Comparison of ENCODE assay signal across 10 mouse cellular contexts in the genomic region with DNA sequence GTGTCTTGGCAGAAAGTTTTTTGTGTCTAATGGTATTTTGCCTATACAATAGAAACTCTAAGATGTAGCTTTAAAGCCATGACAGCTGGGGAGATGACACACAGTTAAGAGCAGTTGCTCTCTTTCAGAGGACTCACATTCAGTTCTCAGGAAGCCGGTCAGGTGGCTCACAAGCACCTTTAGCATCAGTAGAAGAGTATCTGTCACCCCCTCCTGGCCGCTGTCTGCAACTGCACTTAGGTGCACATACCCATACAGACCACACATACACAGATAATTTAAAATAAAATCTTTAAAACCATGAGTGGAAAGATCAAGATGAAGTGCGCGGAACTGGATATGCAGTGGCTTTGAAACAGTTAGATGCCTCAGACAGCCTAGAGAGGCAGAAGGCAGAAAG.
DNase-seq lines count a peak whose midpoint lies in the region; ATAC-seq and TF ChIP-seq lines count a peak whose summit lies in the region.
"Had no signal": no experiment of that assay in that cellular context is flagged by ENCODE, and none has a peak within 500 bp of the region (broad histone marks: within the 10 kb centered on the region; RNA-seq: fewer than 3 reads in every experiment).

No protein-coding gene starts in this region.

- DNase-seq in embryo, embryonic 10 days (ENCODE audit: low spot score) = peak; percentile 12
- no peak for DNase-seq in embryo, embryonic 9.5 days (ENCODE audit: extremely low spot score)
- DNase-seq in liver, embryonic 14.5 days (ENCODE audit: low read depth in 3 of 3, low spot score in 3 of 3) = no peak
- no peak for DNase-seq in liver, embryonic 11.5 days (ENCODE audit: low spot score)
- peak; percentile 16 to 25 for DNase-seq in kidney, postnatal 4 days
- DNase-seq in frontal cortex, postnatal 25 days (ENCODE audit: low spot score in 2 of 2) = no peak
- no peak for DNase-seq in frontal cortex, postnatal 10 days (ENCODE audit: low spot score in 2 of 2)

- no peaks in the 10 kb centered on the region for H3K36me3 ChIP-seq in liver, embryonic 14.5 days (replicated peaks; ENCODE audit: control insufficient read depth, insufficient read depth, low read depth)
- no peaks in the 10 kb centered on the region for H3K36me3 ChIP-seq in liver, embryonic 11.5 days (ENCODE audit: control insufficient read depth, insufficient read depth, low read length)
- H3K36me3 ChIP-seq in ES-Bruce4 (ENCODE audit: control insufficient read depth, insufficient read depth, low read length, poor library complexity, severe bottlenecking) = no peaks in the 10 kb centered on the region
- H3K36me3 ChIP-seq: embryonic facial prominence, embryonic 13.5 days; limb, embryonic 15.5 days had no signal

- no peaks in the 10 kb centered on the region for H3K27me3 ChIP-seq in liver, embryonic 14.5 days (ENCODE audit: control insufficient read depth, insufficient read depth, low read length)
- no peaks in the 10 kb centered on the region for H3K27me3 ChIP-seq in liver, embryonic 11.5 days (replicated peaks; ENCODE audit: control insufficient read depth, insufficient read depth, low read length)
- no peaks in the 10 kb centered on the region for H3K27me3 ChIP-seq in ES-Bruce4 (ENCODE audit: control insufficient read depth, insufficient read depth, low read length, poor library complexity, severe bottlenecking)
- H3K27me3 ChIP-seq: embryonic facial prominence, embryonic 13.5 days; limb, embryonic 15.5 days had no signal

- peak; percentile 44 for TF ChIP-seq CTCF in liver, embryonic 14.5 days (IDR thresholded peaks at IDR 0.05; ENCODE audit: low read depth)
- TF ChIP-seq CTCF in ES-Bruce4 (IDR thresholded peaks at IDR 0.05; ENCODE audit: low read depth, low read length) = peak; percentile 50

- ATAC-seq in liver, embryonic 14.5 days (ENCODE audit: insufficient read depth) = no peak
- no peak for ATAC-seq in liver, embryonic 11.5 days (replicated peaks; ENCODE audit: low FRiP score)

- H3K4me3 ChIP-seq in liver, embryonic 14.5 days (ENCODE audit: insufficient read depth in 1 of 2, low read depth in 2 of 2, low read length in 2 of 2) = no peak overlapping the region
- H3K4me3 ChIP-seq in liver, embryonic 11.5 days (ENCODE audit: low read depth, low read length) = no peak overlapping the region
- no peak overlapping the region for H3K4me3 ChIP-seq in ES-Bruce4 (ENCODE audit: low read depth, low read length)
- H3K4me3 ChIP-seq: embryonic facial prominence, embryonic 13.5 days; limb, embryonic 15.5 days had no signal

- H3K4me1 ChIP-seq in liver, embryonic 14.5 days (replicated peaks; ENCODE audit: control insufficient read depth in 2 of 2, insufficient read depth in 2 of 2, low read length in 1 of 2) = no peaks in the 10 kb centered on the region
- H3K4me1 ChIP-seq in liver, embryonic 11.5 days (replicated peaks; ENCODE audit: control insufficient read depth, insufficient read depth, low read length) = no peaks in the 10 kb centered on the region
- no peaks in the 10 kb centered on the region for H3K4me1 ChIP-seq in ES-Bruce4 (ENCODE audit: control insufficient read depth, insufficient read depth, low read length)
- H3K4me1 ChIP-seq: embryonic facial prominence, embryonic 13.5 days; limb, embryonic 15.5 days had no signal

- no peak overlapping the region for H3K4me2 ChIP-seq in liver, embryonic 14.5 days (ENCODE audit: low read depth)
- no peak overlapping the region for H3K4me2 ChIP-seq in liver, embryonic 11.5 days
- H3K4me2 ChIP-seq: embryonic facial prominence, embryonic 13.5 days; limb, embryonic 15.5 days had no signal

- TF ChIP-seq POLR2A in ES-Bruce4 (IDR thresholded peaks at IDR 0.05; ENCODE audit: insufficient read depth, low read length) = no peak

- H3K9ac ChIP-seq in liver, embryonic 14.5 days (replicated peaks) = no peak overlapping the region
- H3K9ac ChIP-seq in liver, embryonic 11.5 days (ENCODE audit: low read depth, low read length) = no peak overlapping the region
- no peak overlapping the region for H3K9ac ChIP-seq in ES-Bruce4 (ENCODE audit: low read depth, poor library complexity, severe bottlenecking)
- H3K9ac ChIP-seq: embryonic facial prominence, embryonic 13.5 days; limb, embryonic 15.5 days had no signal

- 59% methylated on average over 4 of the region's 4 CpGs for WGBS in liver, embryonic 14.5 days (ENCODE audit: insufficient replicate concordance)
- 70% methylated on average over 4 of the region's 4 CpGs for WGBS in liver, embryonic 11.5 days

- no peaks in the 10 kb centered on the region for H3K9me3 ChIP-seq in liver, embryonic 14.5 days (ENCODE audit: control insufficient read depth, low read length)
- no peaks in the 10 kb centered on the region for H3K9me3 ChIP-seq in liver, embryonic 11.5 days (ENCODE audit: control insufficient read depth, low read length)
- no peaks in the 10 kb centered on the region for H3K9me3 ChIP-seq in ES-Bruce4 (replicated peaks; ENCODE audit: control insufficient read depth, insufficient read depth, low read length, poor library complexity, severe bottlenecking)
- H3K9me3 ChIP-seq: embryonic facial prominence, embryonic 13.5 days; limb, embryonic 15.5 days had no signal

- no peak overlapping the region for H3K27ac ChIP-seq in liver, embryonic 14.5 days
- H3K27ac ChIP-seq in liver, embryonic 11.5 days (ENCODE audit: low read depth, low read length) = no peak overlapping the region
- no peak overlapping the region for H3K27ac ChIP-seq in ES-Bruce4 (ENCODE audit: insufficient read depth, low read length)
- H3K27ac ChIP-seq: embryonic facial prominence, embryonic 13.5 days; limb, embryonic 15.5 days had no signal

- no peak for TF ChIP-seq EP300 in liver, embryonic 14.5 days (IDR thresholded peaks at IDR 0.05; ENCODE audit: low read depth)
- TF ChIP-seq EP300 in ES-Bruce4 (IDR thresholded peaks at IDR 0.05; ENCODE audit: insufficient read depth, low read depth, low read length) = no peak

Comparison
In these comparisons a context has a peak if more than half of its experiments do, and no peak if none do; other contexts are left out.
1. DNase-seq: peak in embryo, embryonic 10 days (single experiment) and kidney, postnatal 4 days (2 of 2); none in embryo, embryonic 9.5 days (single experiment), liver, embryonic 14.5 days (0 of 3), liver, embryonic 11.5 days (single experiment), frontal cortex, postnatal 25 days (0 of 2) and frontal cortex, postnatal 10 days (0 of 2).